In the genomic region with DNA sequence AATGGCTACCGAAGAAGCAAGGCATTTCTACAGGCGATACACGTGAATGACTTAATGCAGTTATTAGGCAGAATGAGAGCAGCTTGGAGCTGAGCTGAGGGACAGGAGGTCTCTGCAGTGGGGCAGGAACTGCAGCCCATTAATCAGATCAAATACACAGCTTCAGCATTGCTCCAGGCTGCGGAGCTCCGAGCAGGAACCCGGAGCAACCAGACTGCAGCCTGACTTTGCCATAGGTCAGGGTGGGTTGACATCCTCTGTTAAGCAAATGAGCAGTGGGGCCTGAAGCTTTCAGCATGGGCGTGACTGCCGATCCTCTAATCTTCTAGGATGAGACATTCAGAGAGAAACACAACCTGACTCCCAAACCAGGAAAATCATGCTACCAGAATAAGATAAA, we compare ENCODE assay signal across 29 mouse cellular contexts.
DNase-seq lines count a peak whose midpoint lies in the region; ATAC-seq lines count a peak whose summit lies in the region.
"Had no signal": no experiment of that assay in that cellular context is flagged by ENCODE, and none has a peak within 500 bp of the region (broad histone marks: within the 10 kb centered on the region; RNA-seq: fewer than 3 reads in every experiment).

No protein-coding gene starts in this region.

- peak; percentile 24 for DNase-seq in hindbrain, embryonic 10.5 days (ENCODE audit: low spot score)
- peak; percentile 20 to 39 for DNase-seq in kidney, postnatal 4 days
- DNase-seq in kidney, adult 11 months, result no peak
- peak; percentile 68 for DNase-seq in R1 (ENCODE audit: low read depth, low spot score)
- DNase-seq in embryo, embryonic 9.5 days (ENCODE audit: extremely low spot score), result peak; percentile 5
- no peak for DNase-seq in limb, embryonic 10.5 days (ENCODE audit: low spot score)
- no peak for DNase-seq in adrenal gland, postnatal 36 days
- DNase-seq: adrenal gland, adult 8-10 months; cerebellum, adult 8-10 months; forebrain, postnatal 0 days; gastrocnemius, postnatal 14 days; heart, adult 11 months; heart, postnatal 10 days; lung, adult 2 months; right cerebral cortex, postnatal 25 days; thymus, postnatal 25 days had no signal

- H3K4me1 ChIP-seq in hindbrain, embryonic 10.5 days (replicated peaks), result 0 out of 2 replicates have a peak, but pooled peaks cover 3% of the 10 kb centered on the region
- H3K4me1 ChIP-seq in hindbrain, embryonic 13.5 days (replicated peaks), result peaks cover 4% of the 10 kb centered on the region
- H3K4me1 ChIP-seq in limb, embryonic 10.5 days, result no peaks in the 10 kb centered on the region
- H3K4me1 ChIP-seq: embryonic facial prominence, embryonic 12.5 days; limb, embryonic 13.5 days; liver, embryonic 12.5 days; megakaryocyte, embryonic 14.5 days had no signal

- peaks cover 63% of the 10 kb centered on the region for H3K27me3 ChIP-seq in hindbrain, embryonic 10.5 days (ENCODE audit: insufficient read depth, poor library complexity, severe bottlenecking)
- peaks cover 49% of the 10 kb centered on the region for H3K27me3 ChIP-seq in hindbrain, embryonic 13.5 days
- no peaks in the 10 kb centered on the region for H3K27me3 ChIP-seq in limb, embryonic 10.5 days (ENCODE audit: low read depth, poor library complexity, severe bottlenecking)
- H3K27me3 ChIP-seq: embryonic facial prominence, embryonic 12.5 days; limb, embryonic 13.5 days; liver, embryonic 12.5 days; megakaryocyte, embryonic 14.5 days had no signal

- no peaks in the 10 kb centered on the region for H3K36me3 ChIP-seq in hindbrain, embryonic 10.5 days
- H3K36me3 ChIP-seq in hindbrain, embryonic 13.5 days, result no peaks in the 10 kb centered on the region
- H3K36me3 ChIP-seq in limb, embryonic 10.5 days, result no peaks in the 10 kb centered on the region
- H3K36me3 ChIP-seq: embryonic facial prominence, embryonic 12.5 days; G1E; limb, embryonic 13.5 days; liver, embryonic 12.5 days had no signal

- H3K4me3 ChIP-seq in hindbrain, embryonic 10.5 days, result no peak overlapping the region
- no peak overlapping the region for H3K4me3 ChIP-seq in hindbrain, embryonic 13.5 days
- no peak overlapping the region for H3K4me3 ChIP-seq in limb, embryonic 10.5 days
- H3K4me3 ChIP-seq: embryonic facial prominence, embryonic 12.5 days; layer of hippocampus, adult 2 months; limb, embryonic 13.5 days; liver, embryonic 12.5 days; megakaryocyte, embryonic 14.5 days; myocyte had no signal

- no peak overlapping the region for H3K27ac ChIP-seq in hindbrain, embryonic 10.5 days
- H3K27ac ChIP-seq in hindbrain, embryonic 13.5 days, result no peak overlapping the region
- H3K27ac ChIP-seq in limb, embryonic 10.5 days, result no peak overlapping the region
- H3K27ac ChIP-seq: embryonic facial prominence, embryonic 12.5 days; layer of hippocampus, adult 2 months; limb, embryonic 13.5 days; liver, embryonic 12.5 days had no signal

- 0 out of 2 replicates have a peak, but pooled peaks cover 4% of the 10 kb centered on the region for H3K9me3 ChIP-seq in hindbrain, embryonic 10.5 days
- H3K9me3 ChIP-seq in hindbrain, embryonic 13.5 days, result no peaks in the 10 kb centered on the region
- H3K9me3 ChIP-seq in limb, embryonic 10.5 days (replicated peaks), result no peaks in the 10 kb centered on the region
- H3K9me3 ChIP-seq: embryonic facial prominence, embryonic 12.5 days; limb, embryonic 13.5 days had no signal

- H3K4me2 ChIP-seq in hindbrain, embryonic 13.5 days, result no peak overlapping the region
- H3K4me2 ChIP-seq: embryonic facial prominence, embryonic 12.5 days; heart, embryonic 11.5 days; limb, embryonic 13.5 days; liver, embryonic 12.5 days had no signal

- H3K9ac ChIP-seq in hindbrain, embryonic 13.5 days, result no peak overlapping the region
- H3K9ac ChIP-seq: embryonic facial prominence, embryonic 12.5 days; forebrain, postnatal 0 days; limb, embryonic 13.5 days; liver, embryonic 12.5 days had no signal

- ATAC-seq in hindbrain, embryonic 13.5 days (ENCODE audit: low FRiP score), result no peak
- ATAC-seq: activated CD4-positive, CD25-positive, alpha-beta regulatory T cell, adult 4 months; forebrain, postnatal 0 days; intestine, postnatal 0 days; liver, embryonic 12.5 days; midbrain, embryonic 16.5 days; Patski had no signal

- 58% methylated on average over 8 of the region's 8 CpGs for WGBS in hindbrain, embryonic 10.5 days
- 24% methylated on average over 8 of the region's 8 CpGs for WGBS in hindbrain, embryonic 13.5 days
- 57% methylated on average over 8 of the region's 8 CpGs for WGBS in limb, embryonic 10.5 days

Comparison
In these comparisons a context has a peak if more than half of its experiments do, and no peak if none do; other contexts are left out.
1. DNase-seq: peak in hindbrain, embryonic 10.5 days (single experiment), kidney, postnatal 4 days (2 of 2), R1 (single experiment) and embryo, embryonic 9.5 days (single experiment); none in kidney, adult 11 months (single experiment), limb, embryonic 10.5 days (single experiment) and adrenal gland, postnatal 36 days (0 of 2).